Mouse (Mus musculus): ENCODE measurements around the gene Xrn1. TPM values are rescaled to one million over a fixed set of nuclear protein-coding genes. Genes with fewer than 3 reads are reported as not detected.

The Xrn1 gene
- polyA plus RNA-seq, 1 experiment from 2014 or later, result 15.3 TPM

DNA sequence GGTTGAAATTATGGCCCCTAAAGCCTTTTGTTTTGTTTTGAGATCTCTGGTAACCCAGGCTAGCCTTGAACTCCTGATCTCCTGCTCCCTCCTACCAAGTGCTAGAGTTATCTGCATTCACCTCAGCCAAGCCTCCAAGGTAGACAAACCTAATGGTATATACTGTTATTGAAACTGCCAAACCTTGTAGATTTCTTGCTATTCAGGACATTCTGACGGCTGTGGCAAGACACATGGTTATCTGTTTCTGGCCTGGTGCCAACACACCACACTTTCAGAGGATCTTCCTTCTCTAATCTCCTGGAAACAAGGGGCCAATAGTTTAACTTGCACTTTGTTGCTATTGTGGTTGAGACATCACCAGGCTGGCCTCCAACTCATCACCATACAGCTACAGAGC lies 140.6 kb downstream of the Xrn1 start:
- ATAC-seq (ENCODE audit: insufficient read depth, low FRiP score), result no peak
- H3K4me1 ChIP-seq (ENCODE audit: control insufficient read depth, insufficient read depth, low read length), result no peaks in the 10 kb centered on the region
- no peaks in the 10 kb centered on the region for H3K27me3 ChIP-seq (ENCODE audit: control insufficient read depth, insufficient read depth, low read length)
- no peak overlapping the region for H3K4me3 ChIP-seq (replicated peaks; ENCODE audit: low read length)
- no peak overlapping the region for H3K9ac ChIP-seq (ENCODE audit: low read length)
- H3K4me2 ChIP-seq (ENCODE audit: low read depth, low read length), result no peak overlapping the region
- WGBS, result 60% methylated on average over 1 of the region's 1 CpGs
- peaks cover 2% of the 10 kb centered on the region for H3K9me3 ChIP-seq (replicated peaks; ENCODE audit: control insufficient read depth, low read length)
- H3K27ac ChIP-seq (ENCODE audit: low read length), result no peak overlapping the region
- H3K36me3 ChIP-seq (ENCODE audit: control insufficient read depth, insufficient read depth, low read length), result no peaks in the 10 kb centered on the region

GRCm38 (mm10) chr9:96102846-96103245 lies 148.3 kb downstream of the Xrn1 start:
- no peaks in the 10 kb centered on the region for H3K36me3 ChIP-seq (ENCODE audit: control insufficient read depth, insufficient read depth, low read length)
- no peaks in the 10 kb centered on the region; the same call in 1 of the 2 replicates for H3K9me3 ChIP-seq (replicated peaks; ENCODE audit: control insufficient read depth, low read length)
- H3K4me3 ChIP-seq (replicated peaks; ENCODE audit: low read length), result no peak overlapping the region
- no peaks in the 10 kb centered on the region for H3K4me1 ChIP-seq (ENCODE audit: control insufficient read depth, insufficient read depth, low read length)
- no peak for ATAC-seq (ENCODE audit: insufficient read depth, low FRiP score)
- H3K9ac ChIP-seq (ENCODE audit: low read length), result no peak overlapping the region
- H3K27me3 ChIP-seq (ENCODE audit: control insufficient read depth, insufficient read depth, low read length), result no peaks in the 10 kb centered on the region
- no peak overlapping the region for H3K4me2 ChIP-seq (ENCODE audit: low read depth, low read length)
- WGBS, result 82% methylated on average over 8 of the region's 8 CpGs
- no peak overlapping the region for H3K27ac ChIP-seq (ENCODE audit: low read length)

Other genes with a start within 250 kb of the Xrn1 start
- gene Trpc1, start 204.4 kb upstream of the Xrn1 start, polyA plus RNA-seq (2015; fragmentation: Nextera tagmentation; extraction: Ambion mirVana), result 1.2 and 1.4 TPM in 2 replicates
- 43.7 and 45.5 TPM in 2 replicates for gene Pls1, start 109.4 kb upstream of the Xrn1 start, polyA plus RNA-seq (2015; fragmentation: Nextera tagmentation; extraction: Ambion mirVana)
- 12.5 and 14.0 TPM in 2 replicates for gene Atr, start 97.2 kb upstream of the Xrn1 start, polyA plus RNA-seq (2015; fragmentation: Nextera tagmentation; extraction: Ambion mirVana)
- 11.2 and 12.1 TPM in 2 replicates for gene Gk5, start 164.6 kb downstream of the Xrn1 start, polyA plus RNA-seq (2015; fragmentation: Nextera tagmentation; extraction: Ambion mirVana)
- 28.4 and 34.3 TPM in 2 replicates for gene Tfdp2, start 241.5 kb downstream of the Xrn1 start, polyA plus RNA-seq (2015; fragmentation: Nextera tagmentation; extraction: Ambion mirVana)